Mouse (Mus musculus): Measurements from ENCODE around the gene Cecr2. TPM values are rescaled to one million over a fixed set of nuclear protein-coding genes. Genes with fewer than 3 reads are reported as not detected.

The Cecr2 gene
- total RNA-seq, 2 experiments from 2014 or later = 16.9 to 18.9 TPM

Small RNA genes within 50 kb of the gene (microRNA-seq; reads per million reads assigned to microRNA genes)
- 0 reads per million in 2 experiments for gene Gm25193

Other genes starting within 250 kb of the Cecr2 start
- 1 to 10 TPM; 3.3 to 4.9 TPM for gene Il17ra, start 203.1 kb upstream of the Cecr2 start, total RNA-seq (2021)
- gene Tmem121b, start 172.6 kb upstream of the Cecr2 start, total RNA-seq (2021) = under 1 TPM; 0.16 to 0.20 TPM
- gene Hdhd5, start 135.1 kb upstream of the Cecr2 start, total RNA-seq (2021) = 10 to 100 TPM; 16.8 to 18.4 TPM
- gene Slc25a18, start 107.2 kb downstream of the Cecr2 start, total RNA-seq (2021) = under 1 TPM; 0.23 to 0.33 TPM
- 100 to 1,000 TPM; 133 to 145 TPM for gene Atp6v1e1, start 156.4 kb downstream of the Cecr2 start, total RNA-seq (2021)
- gene Bcl2l13, start 169.8 kb downstream of the Cecr2 start, total RNA-seq (2021) = 10 to 100 TPM; 45.6 to 50.8 TPM